Mouse (Mus musculus) cortical plate, adult 2 months (tissue): Measurements from ENCODE around the gene Tprgl.

Experiments
- CTCF ChIP-seq: fragments of 200-500 bp; IDR thresholded peaks from 2 replicates; pipeline ENCODE4 v1.5.1; 2011; ENCODE audit warnings: mild to moderate bottlenecking, control low read depth, low read length; ENCODE audit not compliant: insufficient read depth; ENCODE audit errors: extremely low read depth
- POLR2A ChIP-seq: fragments of 200-500 bp; IDR thresholded peaks from 2 replicates; pipeline ENCODE4 v1.6.1; 2011; ENCODE audit warnings: mild to moderate bottlenecking, low read length, control low read depth; ENCODE audit not compliant: insufficient read depth; ENCODE audit errors: extremely low read depth

- TF ChIP-seq CTCF (no peak), POLR2A (no peak)
These were observed 18.0 kb downstream of the Tprgl start, which contains the start of gene Wrap73 for GRCm38 (mm10) chr4:154142211-154143040.
